Mouse (Mus musculus) spleen, adult 2 months (tissue): ENCODE data around the gene Wdr92. TPM values are rescaled to one million over a fixed set of nuclear protein-coding genes. Genes with fewer than 3 reads are reported as not detected.

ENCODE experiments used
- DNase-seq, 2 experiments: peaks; one replicate each; pipeline versions ENCODE4 v3.0.0 to v3.0.0-alpha.2; 2012 to 2021; ENCODE audit warnings: low spot score in 2 of 2, low read depth in 1 of 2
- H3K27ac ChIP-seq: fragments of 200-500 bp; 2 replicates; pipeline ENCODE4 v1.5.1; 2012; ENCODE audit warnings: low read length, inconsistent platforms; ENCODE audit not compliant: insufficient read depth
- H3K27me3 ChIP-seq: fragments of 200-500 bp; 2 replicates; pipeline ENCODE4 v1.6.1; 2012; ENCODE audit warnings: mild to moderate bottlenecking, moderate library complexity, low read length, inconsistent platforms; ENCODE audit not compliant: control insufficient read depth, insufficient read depth
- H3K36me3 ChIP-seq: fragments of 200-500 bp; 2 replicates; pipeline ENCODE4 v1.6.1; 2012; ENCODE audit warnings: mild to moderate bottlenecking, low read length, inconsistent platforms; ENCODE audit not compliant: control insufficient read depth, insufficient read depth
- H3K4me1 ChIP-seq: fragments of 200-500 bp; 2 replicates; pipeline ENCODE4 v1.6.1; 2011; ENCODE audit warnings: inconsistent platforms; ENCODE audit not compliant: control insufficient read depth, insufficient read depth, insufficient read length
- H3K4me3 ChIP-seq: fragments of 200-500 bp; 2 replicates; pipeline ENCODE4 v1.5.1; 2011; ENCODE audit warnings: mild to moderate bottlenecking, inconsistent platforms; ENCODE audit not compliant: insufficient read depth, insufficient read length; ENCODE audit errors: extremely low read depth
- CTCF ChIP-seq: fragments of 200-500 bp; IDR thresholded peaks from 2 replicates; pipeline ENCODE4 v1.5.1; 2011; ENCODE audit warnings: mild to moderate bottlenecking, inconsistent platforms; ENCODE audit not compliant: insufficient read depth, insufficient read length, insufficient replicate concordance; ENCODE audit errors: extremely low read depth
- POLR2A ChIP-seq: fragments of 200-500 bp; IDR thresholded peaks from 2 replicates; pipeline ENCODE4 v1.6.1; 2011; ENCODE audit warnings: low read depth, low read length, inconsistent platforms
- WGBS: fragments of 180-500 bp; shearing (Covaris S2); methylation state at CpG from one replicate; pipeline ENCODE4 v1.1.7; 2018; 5-methylcytosine and 5-hydroxymethylcytosine counted together
- polyA plus RNA-seq: library from polyadenylated mRNA; depleted of rRNA; stranded (reverse); fragments of >200 nt; gene quantifications from 2 replicates; pipeline ENCODE4 v1.2.3, GENCODE M21; 2012; rRNA removed

The Wdr92 gene
- 3.5 and 4.5 TPM in 2 replicates for polyA plus RNA-seq

GRCm38 (mm10) chr11:17181807-17182206 is at the start of gene Wdr92:
Gene Wdr92, plus strand, starts transcription at chr11:17182107.
- TF ChIP-seq CTCF (no peak), POLR2A (no peak)
- WGBS = 91% methylated on average over 3 of the region's 3 CpGs
- peaks cover 8% of the 10 kb centered on the region; the same call in 1 of the 2 replicates for H3K4me1 ChIP-seq
- no peak within 1 kb of the TSS for H3K27ac ChIP-seq
- H3K36me3 ChIP-seq = no peaks in the 10 kb centered on the region; the same call in 1 of the 2 replicates
- no peak within 1 kb of the TSS for H3K4me3 ChIP-seq
- DNase-seq = no peak
- no peaks in the 10 kb centered on the region for H3K27me3 ChIP-seq

- Histone ChIP-seq H3K27me3 (no peaks in the 10 kb centered on the region), H3K36me3 (no peaks in the 10 kb centered on the region), H3K4me1 (no peaks in the 10 kb centered on the region), H3K4me3 (no peak overlapping the region), H3K27ac (no peak overlapping the region)
- DNase-seq = no peak
- WGBS = 83% methylated on average over 6 of the region's 6 CpGs
- TF ChIP-seq POLR2A (no peak), CTCF (no peak)
Observed at GRCm38 (mm10) chr11:17135638-17136037, 46.3 kb upstream of the Wdr92 start.

GRCm38 (mm10) chr11:17138306-17139033 is 43.4 kb upstream of the Wdr92 start:
- WGBS = 75% methylated on average over 6 of the region's 6 CpGs
- H3K27ac ChIP-seq = no peak overlapping the region
- no peak for TF ChIP-seq CTCF
- TF ChIP-seq POLR2A = no peak
- no peaks in the 10 kb centered on the region for H3K36me3 ChIP-seq
- no peaks in the 10 kb centered on the region for H3K4me1 ChIP-seq
- DNase-seq = no peak
- H3K4me3 ChIP-seq = no peak overlapping the region
- H3K27me3 ChIP-seq = no peaks in the 10 kb centered on the region

- no peak for TF ChIP-seq CTCF
- peak; percentile 71 for TF ChIP-seq POLR2A
- Histone ChIP-seq H3K4me1 (peaks cover 2% of the 10 kb centered on the region; the same call in 1 of the 2 replicates), H3K27me3 (no peaks in the 10 kb centered on the region), H3K36me3 (no peaks in the 10 kb centered on the region), H3K27ac (peak within 1 kb of the TSS; percentile 91), H3K4me3 (peak within 1 kb of the TSS; percentile 96)
- peak; percentile 79 to 97 for DNase-seq
- under 1% methylated on average over 89 of the region's 89 CpGs for WGBS
Observed at GRCm38 (mm10) chr11:17158858-17159737, 22.8 kb upstream of the Wdr92 start, which contains the start of gene Ppp3r1. Gene Ppp3r1, plus strand, starts transcription at chr11:17159263.

- peak in 1 of 2 experiments; percentile 36 for DNase-seq
- H3K36me3 ChIP-seq = no peaks in the 10 kb centered on the region
- TF ChIP-seq CTCF (no peak), POLR2A (no peak)
- H3K4me1 ChIP-seq = peaks cover 4% of the 10 kb centered on the region; the same call in 1 of the 2 replicates
- peak overlapping the region; percentile 88 for H3K27ac ChIP-seq
- H3K27me3 ChIP-seq = no peaks in the 10 kb centered on the region
- peak overlapping the region; percentile 96 for H3K4me3 ChIP-seq
- WGBS = 2% methylated on average over 46 of the region's 46 CpGs
Observed at GRCm38 (mm10) chr11:17159738-17160241, 22.1 kb upstream of the Wdr92 start.

GRCm38 (mm10) chr11:17160242-17160641 is 21.7 kb upstream of the Wdr92 start:
- no peak; the same call in 1 of the 2 replicates for TF ChIP-seq CTCF
- TF ChIP-seq POLR2A = no peak
- H3K4me3 ChIP-seq = peak overlapping the region; percentile 96
- H3K27me3 ChIP-seq = no peaks in the 10 kb centered on the region
- WGBS = under 1% methylated on average over 12 of the region's 12 CpGs
- H3K36me3 ChIP-seq = no peaks in the 10 kb centered on the region
- DNase-seq = peak; percentile 33 to 45
- peaks cover 5% of the 10 kb centered on the region; the same call in 1 of the 2 replicates for H3K4me1 ChIP-seq
- H3K27ac ChIP-seq = peak overlapping the region; percentile 88
